Mouse (Mus musculus): ENCODE measurements around the gene Uvrag. TPM values are rescaled to one million over a fixed set of nuclear protein-coding genes. Genes with fewer than 3 reads are reported as not detected.

The Uvrag gene
- polyA plus RNA-seq, 1 experiment from 2014 or later: 15.0 TPM

- no peak overlapping the region for H3K9ac ChIP-seq
- peaks cover 6% of the 10 kb centered on the region; the same call in 1 of the 2 replicates for H3K4me1 ChIP-seq
- WGBS: 87% methylated on average over 18 of the region's 18 CpGs
- H3K4me3 ChIP-seq: no peak overlapping the region
- H3K27me3 ChIP-seq (replicated peaks): no peaks in the 10 kb centered on the region
- H3K27ac ChIP-seq: no peak overlapping the region
- no peak for ATAC-seq (ENCODE audit: low FRiP score, low read depth)
- no peak overlapping the region for H3K4me2 ChIP-seq (replicated peaks)
- H3K36me3 ChIP-seq: 0 out of 2 replicates have a peak, but pooled peaks cover 3% of the 10 kb centered on the region
- no peaks in the 10 kb centered on the region for H3K9me3 ChIP-seq
These were observed 287.8 kb downstream of the Uvrag start for GRCm38 (mm10) chr7:98852950-98853650.

DNA sequence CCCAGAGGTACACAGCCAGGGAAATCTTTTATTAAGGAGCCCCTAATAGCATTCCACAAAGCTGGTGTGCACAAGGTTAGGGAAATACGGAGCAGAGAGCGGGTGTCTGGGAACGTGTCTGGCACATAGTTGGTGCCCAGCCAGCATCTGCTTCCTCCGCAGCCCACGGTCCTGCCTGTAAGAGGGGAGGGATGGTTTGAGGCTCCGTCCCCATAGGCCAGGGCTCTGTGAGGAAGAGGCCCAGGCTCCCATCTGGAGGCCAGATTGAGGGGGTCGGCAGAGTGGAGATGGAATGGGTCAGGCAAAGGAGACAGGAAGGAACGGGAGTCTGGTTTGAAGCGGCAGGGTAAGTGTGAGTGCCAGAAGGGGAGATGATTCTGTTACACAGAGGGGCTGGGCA lies 289.7 kb downstream of the Uvrag start:
- Histone ChIP-seq H3K4me3 (no peak overlapping the region), H3K9ac (no peak overlapping the region), H3K4me1 (peaks cover 6% of the 10 kb centered on the region; the same call in 1 of the 2 replicates), H3K27me3 (replicated peaks) (peaks cover 3% of the 10 kb centered on the region; the same call in 1 of the 2 replicates), H3K4me2 (replicated peaks) (no peak overlapping the region), H3K36me3 (0 out of 2 replicates have a peak, but pooled peaks cover 3% of the 10 kb centered on the region), H3K9me3 (no peaks in the 10 kb centered on the region), H3K27ac (no peak overlapping the region)
- 63% methylated on average over 9 of the region's 9 CpGs for WGBS
- ATAC-seq (ENCODE audit: low FRiP score, low read depth): no peak

- H3K4me2 ChIP-seq (replicated peaks): no peak overlapping the region
- peaks cover 6% of the 10 kb centered on the region; the same call in 1 of the 2 replicates for H3K27me3 ChIP-seq (replicated peaks)
- H3K9me3 ChIP-seq: no peaks in the 10 kb centered on the region
- no peak overlapping the region for H3K27ac ChIP-seq
- H3K36me3 ChIP-seq: 0 out of 2 replicates have a peak, but pooled peaks cover 3% of the 10 kb centered on the region
- H3K4me1 ChIP-seq: peaks cover 6% of the 10 kb centered on the region; the same call in 1 of the 2 replicates
- H3K4me3 ChIP-seq: no peak overlapping the region
- 85% methylated on average over 5 of the region's 5 CpGs for WGBS
- no peak for ATAC-seq (ENCODE audit: low FRiP score, low read depth)
- no peak overlapping the region for H3K9ac ChIP-seq
These were observed 290.6 kb downstream of the Uvrag start for GRCm38 (mm10) chr7:98850388-98850787.

- no peak for ATAC-seq (ENCODE audit: low FRiP score, low read depth)
- WGBS: 94% methylated on average over 8 of the region's 8 CpGs
- no peak overlapping the region for H3K9ac ChIP-seq
- H3K27ac ChIP-seq: no peak overlapping the region
- H3K36me3 ChIP-seq: 0 out of 2 replicates have a peak, but pooled peaks cover 3% of the 10 kb centered on the region
- peaks cover 6% of the 10 kb centered on the region for H3K27me3 ChIP-seq (replicated peaks)
- peaks cover 9% of the 10 kb centered on the region; the same call in 1 of the 2 replicates for H3K4me1 ChIP-seq
- H3K9me3 ChIP-seq: no peaks in the 10 kb centered on the region
- no peak overlapping the region for H3K4me3 ChIP-seq
- H3K4me2 ChIP-seq (replicated peaks): no peak overlapping the region
These were observed 291.9 kb downstream of the Uvrag start for GRCm38 (mm10) chr7:98848899-98849640.

DNA sequence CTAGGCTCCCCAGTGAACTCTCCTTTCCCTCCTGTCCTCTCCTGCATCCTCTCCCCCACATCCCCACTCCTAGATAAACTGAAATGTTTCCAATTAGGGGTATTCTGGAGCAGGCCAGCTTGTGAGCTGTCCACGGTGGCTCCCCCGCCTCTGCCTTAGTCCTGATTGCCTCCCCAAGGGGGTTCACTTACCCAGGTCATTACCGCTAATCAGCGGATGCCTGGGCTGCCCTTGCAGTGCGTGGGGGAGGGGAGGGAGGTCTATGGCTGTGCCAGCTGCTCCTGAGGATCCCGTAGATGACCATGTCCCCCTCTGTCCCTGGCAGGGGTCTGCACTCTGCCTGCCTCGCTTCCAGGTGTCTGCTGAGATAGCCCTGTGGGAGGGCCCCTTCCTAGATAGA lies 297.3 kb downstream of the Uvrag start:
- Histone ChIP-seq H3K9me3 (no peaks in the 10 kb centered on the region), H3K9ac (no peak overlapping the region), H3K4me2 (replicated peaks) (no peak overlapping the region), H3K27me3 (replicated peaks) (peaks cover 41% of the 10 kb centered on the region), H3K4me3 (no peak overlapping the region), H3K4me1 (peaks cover 24% of the 10 kb centered on the region), H3K27ac (no peak overlapping the region), H3K36me3 (no peaks in the 10 kb centered on the region)
- 8% methylated on average over 7 of the region's 7 CpGs for WGBS
- peak; percentile 30; the same call in 1 of the 2 replicates for ATAC-seq (ENCODE audit: low FRiP score, low read depth)

GRCm38 (mm10) chr7:98842997-98843396 lies 297.9 kb downstream of the Uvrag start:
- Histone ChIP-seq H3K27ac (no peak overlapping the region), H3K27me3 (replicated peaks) (peaks cover 48% of the 10 kb centered on the region), H3K9ac (no peak overlapping the region), H3K4me2 (replicated peaks) (no peak overlapping the region), H3K4me3 (no peak overlapping the region), H3K4me1 (peaks cover 30% of the 10 kb centered on the region), H3K9me3 (no peaks in the 10 kb centered on the region), H3K36me3 (no peaks in the 10 kb centered on the region)
- WGBS: 87% methylated on average over 3 of the region's 3 CpGs
- no peak for ATAC-seq (ENCODE audit: low FRiP score, low read depth)

GRCm38 (mm10) chr7:98841802-98842201 lies 299.1 kb downstream of the Uvrag start:
- no peaks in the 10 kb centered on the region for H3K9me3 ChIP-seq
- H3K36me3 ChIP-seq: no peaks in the 10 kb centered on the region
- peaks cover 42% of the 10 kb centered on the region for H3K4me1 ChIP-seq
- ATAC-seq (ENCODE audit: low FRiP score, low read depth): no peak
- H3K4me3 ChIP-seq: no peak overlapping the region
- no peak overlapping the region for H3K27ac ChIP-seq
- peaks cover 58% of the 10 kb centered on the region for H3K27me3 ChIP-seq (replicated peaks)
- no peak overlapping the region for H3K9ac ChIP-seq
- 51% methylated on average over 3 of the region's 3 CpGs for WGBS
- no peak overlapping the region for H3K4me2 ChIP-seq (replicated peaks)

DNA sequence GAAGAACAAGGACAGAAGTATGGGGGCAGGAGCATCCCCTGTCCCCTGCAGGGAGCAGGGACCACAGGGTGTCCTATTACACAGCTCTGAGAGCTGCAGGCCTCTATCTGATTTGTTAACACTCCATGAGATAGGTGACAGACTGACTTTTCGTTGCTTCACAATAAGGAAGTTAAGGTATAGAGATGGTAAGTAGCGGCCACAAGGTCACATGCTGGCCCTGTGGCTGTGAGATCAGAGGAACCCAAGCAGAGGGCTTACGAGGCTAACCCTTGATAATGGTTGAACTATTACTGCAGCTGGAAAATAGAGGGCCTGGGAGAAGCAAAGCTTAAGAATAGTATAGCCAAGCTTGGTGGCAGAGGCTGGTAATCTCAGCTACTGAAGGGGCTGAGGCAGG lies 300.2 kb downstream of the Uvrag start:
- Histone ChIP-seq H3K4me2 (replicated peaks) (no peak overlapping the region), H3K36me3 (no peaks in the 10 kb centered on the region), H3K27me3 (replicated peaks) (peaks cover 63% of the 10 kb centered on the region), H3K27ac (no peak overlapping the region), H3K4me1 (peaks cover 52% of the 10 kb centered on the region), H3K9me3 (no peaks in the 10 kb centered on the region), H3K4me3 (no peak overlapping the region), H3K9ac (no peak overlapping the region)
- 27% methylated on average over 3 of the region's 3 CpGs for WGBS
- ATAC-seq (ENCODE audit: low FRiP score, low read depth): no peak

GRCm38 (mm10) chr7:98839312-98839711 lies 301.6 kb downstream of the Uvrag start:
- Histone ChIP-seq H3K27ac (no peak overlapping the region), H3K4me3 (peak overlapping the region; percentile 42), H3K36me3 (no peaks in the 10 kb centered on the region), H3K4me1 (peaks cover 65% of the 10 kb centered on the region), H3K9me3 (no peaks in the 10 kb centered on the region), H3K27me3 (replicated peaks) (peaks cover 77% of the 10 kb centered on the region), H3K9ac (0 out of 2 replicates have a peak overlapping the region, but pooled peaks have one; percentile 33), H3K4me2 (replicated peaks) (peak overlapping the region; percentile 88)
- ATAC-seq (ENCODE audit: low FRiP score, low read depth): no peak
- 3% methylated on average over 12 of the region's 12 CpGs for WGBS

DNA sequence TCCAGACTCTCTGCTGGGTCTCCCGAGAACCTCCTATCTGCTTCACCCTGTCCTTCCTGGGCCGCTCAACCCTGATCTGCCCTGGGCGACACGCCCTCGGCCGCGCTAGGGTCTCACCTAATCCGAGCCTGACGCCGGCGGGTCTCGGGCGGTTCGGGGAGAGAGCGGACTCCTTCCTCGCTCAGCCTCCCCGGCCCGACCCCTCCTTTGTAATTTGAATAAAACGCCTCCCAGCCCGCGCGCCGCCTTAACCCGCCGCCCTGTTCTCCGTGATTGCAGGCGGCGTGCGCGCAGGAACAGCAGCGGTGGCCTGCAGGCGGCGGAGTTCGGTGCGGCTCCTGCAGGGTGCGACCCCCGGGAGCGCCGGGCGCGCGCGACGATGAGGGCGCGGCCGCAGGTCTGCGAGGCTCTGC lies 302.2 kb downstream of the Uvrag start:
- Histone ChIP-seq H3K4me3 (peak overlapping the region; percentile 42), H3K4me2 (replicated peaks) (peak overlapping the region; percentile 88), H3K27me3 (replicated peaks) (peaks cover 82% of the 10 kb centered on the region), H3K9ac (peak overlapping the region; percentile 33; the same call in 1 of the 2 replicates), H3K27ac (no peak overlapping the region), H3K36me3 (no peaks in the 10 kb centered on the region), H3K4me1 (peaks cover 59% of the 10 kb centered on the region), H3K9me3 (no peaks in the 10 kb centered on the region)
- under 1% methylated on average over 48 of the region's 48 CpGs for whole genome bisulfite sequencing
- peak; percentile 49 for ATAC-seq (ENCODE audit: low FRiP score, low read depth)

- H3K4me3 ChIP-seq: peak overlapping the region; percentile 42; the same call in 1 of the 2 replicates
- 1% methylated on average over 17 of the region's 17 CpGs for WGBS
- H3K4me1 ChIP-seq: peaks cover 52% of the 10 kb centered on the region
These were observed 303.0 kb downstream of the Uvrag start for GRCm38 (mm10) chr7:98837901-98838300.

DNA sequence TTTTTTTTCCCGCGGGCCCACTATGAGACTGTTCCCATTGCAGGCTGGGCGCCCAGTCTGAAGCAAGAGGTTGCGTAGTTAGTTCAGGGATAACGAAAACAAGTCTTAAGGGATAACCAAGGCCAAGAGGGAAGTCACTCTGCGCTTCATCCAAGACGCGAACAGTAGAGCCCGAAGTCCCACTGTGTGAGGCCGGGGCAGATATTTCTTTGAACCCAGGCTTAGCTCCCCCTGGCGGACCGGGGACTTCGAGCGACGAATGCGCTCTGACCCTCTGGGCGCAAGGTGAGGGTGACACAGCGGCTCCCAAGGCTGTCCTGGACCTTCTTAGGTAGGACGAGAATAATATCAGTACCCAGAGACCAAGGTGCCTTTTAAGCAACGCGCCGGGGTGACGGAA lies 304.3 kb downstream of the Uvrag start:
- WGBS: under 1% methylated on average over 23 of the region's 23 CpGs
- no peaks in the 10 kb centered on the region for H3K36me3 ChIP-seq
- no peaks in the 10 kb centered on the region for H3K9me3 ChIP-seq
- peaks cover 52% of the 10 kb centered on the region for H3K4me1 ChIP-seq
- peaks cover 96% of the 10 kb centered on the region for H3K27me3 ChIP-seq (replicated peaks)
- no peak overlapping the region for H3K9ac ChIP-seq
- H3K4me2 ChIP-seq (replicated peaks): peak overlapping the region; percentile 88
- H3K27ac ChIP-seq: no peak overlapping the region
- peak overlapping the region; percentile 3; the same call in 1 of the 2 replicates for H3K4me3 ChIP-seq
- ATAC-seq (ENCODE audit: low FRiP score, low read depth): no peak

More at GRCm38 (mm10) chr7:98837901-98838300, 303.0 kb downstream of the Uvrag start:
- Histone ChIP-seq H3K4me2 (replicated peaks) (peak overlapping the region; percentile 88), H3K9me3 (no peaks in the 10 kb centered on the region), H3K27me3 (replicated peaks) (peaks cover 90% of the 10 kb centered on the region), H3K36me3 (no peaks in the 10 kb centered on the region), H3K9ac (no peak overlapping the region), H3K27ac (no peak overlapping the region)
- ATAC-seq (ENCODE audit: low FRiP score, low read depth): peak; percentile 59

All from neural tube, embryonic 12.5 days (tissue).